Mouse (Mus musculus) lung, embryonic 15.5 days (tissue): ENCODE data around the gene Tekt1. TPM values are rescaled to one million over a fixed set of nuclear protein-coding genes. Genes with fewer than 3 reads are reported as not detected.

ENCODE experiments used
- ATAC-seq: fragments of 200-750 bp; cut with Nextera tagmentation; 2 replicates; pipeline ENCODE4 v1.8.0; 2017; ENCODE audit warnings: moderate number of reproducible peaks, borderline replicate concordance; ENCODE audit not compliant: low FRiP score, low TSS enrichment; ENCODE audit errors: extremely low read depth
- H3K27ac ChIP-seq: fragments of 300-500 bp; sonication (generic); 2 replicates; pipeline ENCODE4 v1.5.1; 2015; ENCODE audit warnings: moderate library complexity, mild to moderate bottlenecking, inconsistent platforms
- H3K27me3 ChIP-seq: fragments of 300-500 bp; sonication (generic); 2 replicates; pipeline ENCODE4 v1.6.1; 2015; ENCODE audit warnings: inconsistent platforms
- H3K36me3 ChIP-seq: fragments of 300-500 bp; sonication (generic); 2 replicates; pipeline ENCODE4 v1.6.1; 2015; ENCODE audit warnings: inconsistent platforms
- H3K4me1 ChIP-seq: fragments of 300-500 bp; sonication (generic); 2 replicates; pipeline ENCODE4 v1.6.1; 2015; ENCODE audit warnings: inconsistent platforms
- H3K4me2 ChIP-seq: fragments of 300-500 bp; sonication (generic); 2 replicates; pipeline ENCODE4 v1.6.1; 2015; ENCODE audit warnings: inconsistent platforms, mild to moderate bottlenecking, moderate library complexity
- H3K4me3 ChIP-seq: fragments of 300-500 bp; sonication (generic); 2 replicates; pipeline ENCODE4 v1.5.1; 2015; ENCODE audit warnings: mild to moderate bottlenecking, inconsistent platforms
- H3K9ac ChIP-seq: fragments of 300-500 bp; sonication (generic); 2 replicates; pipeline ENCODE4 v1.6.1; 2015; ENCODE audit warnings: inconsistent platforms
- H3K9me3 ChIP-seq: fragments of 300-500 bp; sonication (generic); 2 replicates; pipeline ENCODE4 v1.6.1; 2016; ENCODE audit warnings: inconsistent platforms
- WGBS: fragments of 180-500 bp; shearing (Covaris S2); methylation state at CpG from one replicate; pipeline ENCODE4 v1.1.7; 2015; 5-methylcytosine and 5-hydroxymethylcytosine counted together
- polyA plus RNA-seq: library from polyadenylated mRNA; unstranded; fragments of >200 nt; fragmentation: Nextera tagmentation; extraction: Ambion mirVana; gene quantifications from 2 replicates; pipeline ENCODE4 v1.2.1, GENCODE M21; 2015

Tekt1 gene
- polyA plus RNA-seq = 11.4 and 11.8 TPM in 2 replicates

- Histone ChIP-seq H3K27ac (peak within 1 kb of the TSS; percentile 5; the same call in 1 of the 2 replicates), H3K9me3 (no peaks in the 10 kb centered on the region), H3K27me3 (no peaks in the 10 kb centered on the region), H3K4me1 (peaks cover 28% of the 10 kb centered on the region), H3K4me3 (peak within 1 kb of the TSS; percentile 44), H3K36me3 (no peaks in the 10 kb centered on the region), H3K4me2 (peak within 1 kb of the TSS; percentile 86), H3K9ac (peak within 1 kb of the TSS; percentile 44)
- no peak for ATAC-seq
- WGBS = 29% methylated on average over 10 of the region's 10 CpGs
These were observed at the start of gene Tekt1 for GRCm38 (mm10) chr11:72362347-72362741. Gene Tekt1 (minus strand): TSS chr11:72362442.

GRCm38 (mm10) chr11:72411945-72412344 is 49.7 kb upstream of the Tekt1 start:
- Histone ChIP-seq H3K9ac (no peak overlapping the region), H3K4me1 (peaks cover 51% of the 10 kb centered on the region), H3K27ac (0 out of 2 replicates have a peak overlapping the region, but pooled peaks have one; percentile 45), H3K4me2 (peak overlapping the region; percentile 95), H3K9me3 (no peaks in the 10 kb centered on the region), H3K27me3 (no peaks in the 10 kb centered on the region), H3K4me3 (peak overlapping the region; percentile 95), H3K36me3 (no peaks in the 10 kb centered on the region)
- ATAC-seq = no peak
- 16% methylated on average over 9 of the region's 9 CpGs for WGBS

GRCm38 (mm10) chr11:72411093-72411921 is 49.1 kb upstream of the Tekt1 start, which contains the start of gene Smtnl2:
Gene Smtnl2 (minus strand): TSS chr11:72411713.
- H3K4me1 ChIP-seq = peaks cover 58% of the 10 kb centered on the region
- H3K27ac ChIP-seq = peak within 1 kb of the TSS; percentile 91
- no peaks in the 10 kb centered on the region for H3K27me3 ChIP-seq
- no peaks in the 10 kb centered on the region for H3K36me3 ChIP-seq
- H3K4me3 ChIP-seq = peak within 1 kb of the TSS; percentile 95
- H3K9ac ChIP-seq = peak within 1 kb of the TSS; percentile 96
- H3K9me3 ChIP-seq = no peaks in the 10 kb centered on the region
- H3K4me2 ChIP-seq = peak within 1 kb of the TSS; percentile 95
- under 1% methylated on average over 79 of the region's 86 CpGs for WGBS
- ATAC-seq = peak; percentile 95

DNA sequence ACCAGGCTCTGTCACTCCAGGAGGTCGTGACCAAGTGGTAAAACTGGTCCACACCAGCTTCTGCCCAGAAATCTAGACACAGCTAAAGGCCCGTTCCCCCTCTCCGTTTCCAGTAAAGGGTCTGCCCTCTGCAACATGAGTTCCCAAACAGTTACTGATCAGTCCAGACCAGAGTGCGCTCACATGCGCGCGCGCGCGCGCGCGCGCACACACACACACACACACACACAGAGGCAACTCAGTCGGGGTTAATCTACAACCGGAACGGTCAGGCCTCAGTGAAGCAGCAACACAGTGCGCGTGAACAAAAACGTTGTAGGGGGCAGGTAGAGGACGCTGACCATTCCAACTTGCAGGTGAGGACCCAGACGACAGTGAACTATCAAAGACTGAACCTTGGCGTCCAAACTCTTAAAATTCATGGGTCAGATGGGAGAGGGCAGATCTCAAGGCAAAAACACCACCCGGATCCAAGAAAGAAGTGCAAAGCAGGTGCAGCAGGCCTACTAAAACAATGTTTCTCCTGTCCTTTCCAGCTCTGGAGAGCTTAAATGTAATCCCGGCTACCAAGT is 48.4 kb upstream of the Tekt1 start:
- Histone ChIP-seq H3K4me1 (peaks cover 65% of the 10 kb centered on the region), H3K36me3 (no peaks in the 10 kb centered on the region), H3K27ac (peak overlapping the region; percentile 91), H3K9me3 (no peaks in the 10 kb centered on the region), H3K9ac (peak overlapping the region; percentile 96), H3K4me2 (peak overlapping the region; percentile 95), H3K27me3 (no peaks in the 10 kb centered on the region), H3K4me3 (peak overlapping the region; percentile 95)
- ATAC-seq = no peak
- WGBS = 2% methylated on average over 25 of the region's 25 CpGs

DNA sequence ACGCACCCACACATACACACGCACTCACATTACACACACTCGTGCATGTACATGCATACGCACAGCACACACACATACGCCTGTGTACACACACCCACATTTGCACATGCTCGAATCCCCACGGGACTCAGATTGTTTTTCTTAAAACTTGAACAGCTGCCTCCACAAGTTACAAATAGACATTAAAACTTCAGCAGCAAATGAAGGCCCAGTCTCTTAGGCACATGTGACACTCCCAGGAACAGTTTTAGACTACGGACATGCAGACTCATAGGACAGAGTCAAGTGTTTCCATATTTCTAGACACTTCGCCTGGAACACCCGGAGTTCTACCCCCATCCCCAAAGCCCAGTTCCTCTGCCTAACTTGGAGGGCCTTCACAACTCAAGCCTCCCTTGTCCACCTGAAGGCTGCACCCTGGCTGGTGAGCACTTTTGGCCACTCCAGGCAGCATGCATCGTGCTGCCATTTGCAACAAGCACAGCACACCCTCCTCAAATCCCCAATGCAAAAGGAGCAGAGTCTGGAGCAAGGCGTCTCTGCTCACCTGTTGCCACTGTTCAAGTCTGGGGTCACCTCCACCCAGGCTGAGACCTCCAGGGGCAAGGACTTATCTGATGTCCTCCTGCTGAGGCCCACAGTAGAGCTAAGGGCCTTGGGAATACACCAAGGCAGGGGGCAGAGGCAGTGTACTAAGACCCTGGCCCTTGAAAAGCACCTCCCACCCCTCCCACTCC is 47.6 kb upstream of the Tekt1 start:
- H3K4me3 ChIP-seq = peak overlapping the region; percentile 95
- H3K36me3 ChIP-seq = no peaks in the 10 kb centered on the region
- peak overlapping the region; percentile 96 for H3K9ac ChIP-seq
- peaks cover 71% of the 10 kb centered on the region for H3K4me1 ChIP-seq
- ATAC-seq = no peak
- H3K4me2 ChIP-seq = peak overlapping the region; percentile 95
- 26% methylated on average over 12 of the region's 12 CpGs for WGBS
- H3K27me3 ChIP-seq = no peaks in the 10 kb centered on the region
- H3K27ac ChIP-seq = peak overlapping the region; percentile 91
- no peaks in the 10 kb centered on the region for H3K9me3 ChIP-seq

DNA sequence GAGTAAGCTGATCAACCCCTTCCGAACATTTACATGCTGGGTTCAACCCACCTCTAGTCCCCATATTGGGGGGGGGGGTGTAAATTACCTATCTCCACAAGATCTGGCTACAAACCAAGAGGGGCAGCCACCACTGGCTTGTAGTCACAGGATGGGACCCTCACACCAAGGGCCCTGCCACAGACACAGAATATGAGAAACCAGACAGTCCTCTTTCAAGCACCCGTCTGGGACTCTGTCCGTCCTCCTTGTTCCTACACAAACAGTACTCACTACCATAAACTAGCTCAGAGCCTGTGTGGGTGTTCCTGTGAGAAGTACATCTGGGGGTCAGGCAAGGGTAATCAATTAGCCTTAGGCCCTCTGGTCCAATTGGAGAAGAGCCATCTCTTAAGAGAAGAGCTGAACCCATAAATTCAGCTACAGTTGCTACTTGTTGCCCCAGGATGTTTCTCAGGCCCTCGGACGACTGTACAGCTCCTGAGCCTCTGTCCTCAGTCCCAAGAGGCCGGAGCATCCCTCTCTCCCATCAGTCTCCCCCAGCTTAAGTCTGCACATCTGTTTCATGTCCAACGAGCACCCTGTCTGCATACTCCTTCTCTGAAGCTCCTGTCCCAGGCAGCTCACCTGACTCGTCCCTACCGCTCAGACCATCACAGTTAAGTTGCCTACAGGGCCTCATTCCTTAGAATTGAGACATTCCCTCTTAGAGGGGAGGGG is 46.4 kb upstream of the Tekt1 start:
- H3K27me3 ChIP-seq = no peaks in the 10 kb centered on the region
- H3K9me3 ChIP-seq = no peaks in the 10 kb centered on the region
- 22% methylated on average over 9 of the region's 9 CpGs for WGBS
- H3K36me3 ChIP-seq = no peaks in the 10 kb centered on the region
- peaks cover 81% of the 10 kb centered on the region for H3K4me1 ChIP-seq
- peak overlapping the region; percentile 95 for H3K4me2 ChIP-seq
- H3K27ac ChIP-seq = peak overlapping the region; percentile 91
- no peak for ATAC-seq
- peak overlapping the region; percentile 96 for H3K9ac ChIP-seq
- peak overlapping the region; percentile 95 for H3K4me3 ChIP-seq

- Histone ChIP-seq H3K27ac (peak overlapping the region; percentile 91), H3K4me2 (peak overlapping the region; percentile 95), H3K4me3 (peak overlapping the region; percentile 95), H3K9me3 (no peaks in the 10 kb centered on the region), H3K36me3 (peaks cover 4% of the 10 kb centered on the region; the same call in 1 of the 2 replicates), H3K4me1 (peaks cover 78% of the 10 kb centered on the region), H3K9ac (peak overlapping the region; percentile 25), H3K27me3 (no peaks in the 10 kb centered on the region)
- 3% methylated on average over 7 of the region's 7 CpGs for WGBS
- ATAC-seq = no peak
These were observed 45.3 kb upstream of the Tekt1 start for GRCm38 (mm10) chr11:72407574-72407973.

GRCm38 (mm10) chr11:72407081-72407480 is 44.8 kb upstream of the Tekt1 start:
- H3K4me3 ChIP-seq = peak overlapping the region; percentile 95; the same call in 1 of the 2 replicates
- no peaks in the 10 kb centered on the region for H3K27me3 ChIP-seq
- H3K27ac ChIP-seq = peak overlapping the region; percentile 91
- no peak for ATAC-seq
- 0 out of 2 replicates have a peak overlapping the region, but pooled peaks have one; percentile 5 for H3K9ac ChIP-seq
- 23% methylated on average over 3 of the region's 3 CpGs for WGBS
- H3K4me2 ChIP-seq = peak overlapping the region; percentile 95
- peaks cover 78% of the 10 kb centered on the region for H3K4me1 ChIP-seq
- peaks cover 8% of the 10 kb centered on the region; the same call in 1 of the 2 replicates for H3K36me3 ChIP-seq
- no peaks in the 10 kb centered on the region for H3K9me3 ChIP-seq

DNA sequence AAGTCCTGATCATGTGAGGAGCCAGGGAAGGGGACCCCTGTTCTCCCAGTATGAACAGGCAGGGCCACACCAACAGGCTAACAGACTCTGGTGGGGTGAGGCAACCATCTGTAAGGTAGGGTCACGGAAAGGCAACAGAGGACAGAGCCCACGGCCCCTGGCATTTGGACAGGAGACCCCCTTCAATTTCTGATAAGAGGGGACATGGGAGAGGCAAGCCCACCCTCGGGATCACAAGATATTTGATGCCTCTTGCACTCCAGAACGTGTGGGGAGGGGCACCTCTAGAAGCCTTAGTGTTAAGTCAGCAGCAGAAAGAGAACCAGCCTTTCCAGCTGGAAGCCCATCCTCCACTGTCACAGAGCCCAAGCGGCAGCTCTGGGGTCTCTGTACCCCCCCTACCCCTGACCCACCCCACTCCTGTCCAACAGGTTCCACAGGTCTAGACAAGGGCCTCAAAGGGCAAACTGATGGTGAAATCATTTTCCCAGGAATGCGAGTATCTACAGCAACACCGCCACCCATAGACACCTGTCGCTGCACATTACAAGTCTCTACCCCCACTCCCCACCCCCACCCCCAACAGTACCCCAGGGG is 43.9 kb upstream of the Tekt1 start:
- peak overlapping the region; percentile 95; the same call in 1 of the 2 replicates for H3K4me3 ChIP-seq
- no peaks in the 10 kb centered on the region for H3K9me3 ChIP-seq
- H3K4me1 ChIP-seq = peaks cover 83% of the 10 kb centered on the region
- peak overlapping the region; percentile 95 for H3K4me2 ChIP-seq
- 37% methylated on average over 8 of the region's 8 CpGs for WGBS
- peak; percentile 31; the same call in 1 of the 2 replicates for ATAC-seq
- H3K27me3 ChIP-seq = no peaks in the 10 kb centered on the region
- H3K36me3 ChIP-seq = peaks cover 12% of the 10 kb centered on the region
- no peak overlapping the region for H3K9ac ChIP-seq
- H3K27ac ChIP-seq = peak overlapping the region; percentile 91

DNA sequence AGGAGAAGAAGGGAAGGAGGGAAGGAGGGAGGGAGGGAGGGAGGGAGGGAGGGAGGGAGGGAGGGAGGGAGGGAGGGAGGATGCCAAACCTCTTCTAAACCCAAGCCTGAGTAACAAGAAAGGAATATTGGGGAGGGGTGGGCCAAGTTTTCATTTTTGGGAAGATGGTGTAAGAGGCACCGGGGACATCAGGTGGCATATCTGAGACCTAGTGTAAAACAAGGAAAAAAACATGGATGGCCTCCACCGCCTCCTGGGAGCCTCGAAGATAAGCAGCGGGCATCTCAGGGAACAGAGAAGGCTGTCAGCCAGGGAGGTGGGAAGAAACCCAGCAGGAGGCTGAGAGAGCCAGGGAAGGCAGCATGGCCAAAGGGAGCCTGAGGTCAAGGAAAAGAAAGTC is 43.3 kb upstream of the Tekt1 start:
- WGBS = 39% methylated on average over 4 of the region's 4 CpGs
- ATAC-seq = no peak

GRCm38 (mm10) chr11:72402969-72403368 is 40.7 kb upstream of the Tekt1 start:
- Histone ChIP-seq H3K4me3 (no peak overlapping the region), H3K27me3 (no peaks in the 10 kb centered on the region), H3K36me3 (peaks cover 35% of the 10 kb centered on the region), H3K9me3 (no peaks in the 10 kb centered on the region), H3K9ac (no peak overlapping the region), H3K4me1 (peaks cover 89% of the 10 kb centered on the region), H3K4me2 (no peak overlapping the region), H3K27ac (peak overlapping the region; percentile 87)
- WGBS = 79% methylated on average over 12 of the region's 12 CpGs
- no peak for ATAC-seq

More for the DNA sequence above, 43.3 kb upstream of the Tekt1 start:
- no peaks in the 10 kb centered on the region for H3K9me3 ChIP-seq
- H3K4me2 ChIP-seq = peak overlapping the region; percentile 95
- H3K4me3 ChIP-seq = no peak overlapping the region
- no peak overlapping the region for H3K9ac ChIP-seq
- H3K27me3 ChIP-seq = no peaks in the 10 kb centered on the region
- peaks cover 17% of the 10 kb centered on the region for H3K36me3 ChIP-seq
- peaks cover 89% of the 10 kb centered on the region for H3K4me1 ChIP-seq
- H3K27ac ChIP-seq = peak overlapping the region; percentile 84
